Mouse (Mus musculus) T-cell, adult 66 days (primary cell): ENCODE measurements around the gene Tbccd1. TPM values are rescaled to one million over a fixed set of nuclear protein-coding genes. Genes with fewer than 3 reads are reported as not detected.

ENCODE experiments used
- total RNA-seq, 2 experiments: library from RNA; stranded (reverse); gene quantifications; 3 replicates in 1 of 2; 4 replicates in 1 of 2; pipeline ENCODE4 v1.2.4; 2023

The Tbccd1 gene
- total RNA-seq = 10 to 100 TPM; 17.9 to 21.3 TPM

GRCm38 (mm10) chr16:22857431-22858113 lies at the start of gene Tbccd1, which contains the start of gene Dnajb11:
Gene Tbccd1, minus strand, starts transcription at chr16:22857669.
Gene Dnajb11, plus strand, starts transcription at chr16:22857845.

GRCm38 (mm10) chr16:22890683-22891510 lies 33.4 kb upstream of the Tbccd1 start, which contains the start of gene Ahsg:
Gene Ahsg, plus strand, starts transcription at chr16:22891277.

GRCm38 (mm10) chr16:22811477-22811876 lies 46.0 kb downstream of the Tbccd1 start, which contains the start of gene Crygs:
Gene Crygs, minus strand, starts transcription at chr16:22811577.

Other genes with a start within 250 kb of the Tbccd1 start
- gene Dgkg, start 200.4 kb downstream of the Tbccd1 start, total RNA-seq = under 1 TPM; 0.83 to 0.87 TPM
- not detected for gene Crygs, start 46.1 kb downstream of the Tbccd1 start, total RNA-seq
- gene Dnajb11, start 176 bp upstream of the Tbccd1 start, total RNA-seq = 10 to 100 TPM; 53.1 to 53.9 TPM
- not detected for gene Ahsg, start 33.6 kb upstream of the Tbccd1 start, total RNA-seq
- gene Fetub, start 60.7 kb upstream of the Tbccd1 start, total RNA-seq = not detected
- not detected for gene Hrg, start 93.4 kb upstream of the Tbccd1 start, total RNA-seq
- not detected for gene Kng2, start 171.8 kb upstream of the Tbccd1 start, total RNA-seq
- not detected for gene Kng1, start 200.2 kb upstream of the Tbccd1 start, total RNA-seq
- 1,000 to 10,000 TPM; 1,119 to 1,156 TPM for gene Eif4a2, start 249.8 kb upstream of the Tbccd1 start, total RNA-seq